Mouse (Mus musculus): ENCODE results near the gene Ncapg2. TPM values are rescaled to one million over a fixed set of nuclear protein-coding genes. Genes with fewer than 3 reads are reported as not detected.

Gene Ncapg2
- polyA plus RNA-seq, 1 experiment from 2014 or later = 12.7 TPM

GRCm38 (mm10) chr12:116425392-116425791 is 20.2 kb downstream of the Ncapg2 start:
- H3K9me3 ChIP-seq (ENCODE audit: control insufficient read depth, low read length) = no peaks in the 10 kb centered on the region
- no peak for ATAC-seq (ENCODE audit: low FRiP score, low TSS enrichment)
- 93% methylated on average over 2 of the region's 2 CpGs for WGBS
- DNase-seq = no peak
- H3K9ac ChIP-seq (replicated peaks; ENCODE audit: low read length) = no peak overlapping the region
- no peak overlapping the region for H3K4me2 ChIP-seq (ENCODE audit: low read length)
- no peaks in the 10 kb centered on the region for H3K4me1 ChIP-seq (ENCODE audit: control insufficient read depth, insufficient read depth, low read length)
- H3K36me3 ChIP-seq (ENCODE audit: control insufficient read depth, insufficient read depth, low read length) = peaks cover 17% of the 10 kb centered on the region; the same call in 1 of the 2 replicates
- H3K4me3 ChIP-seq (replicated peaks; ENCODE audit: low read depth, low read length) = no peak overlapping the region
- no peaks in the 10 kb centered on the region for H3K27me3 ChIP-seq (ENCODE audit: control insufficient read depth, insufficient read depth, low read length)
- H3K27ac ChIP-seq (replicated peaks; ENCODE audit: low read depth, low read length) = no peak overlapping the region

DNA sequence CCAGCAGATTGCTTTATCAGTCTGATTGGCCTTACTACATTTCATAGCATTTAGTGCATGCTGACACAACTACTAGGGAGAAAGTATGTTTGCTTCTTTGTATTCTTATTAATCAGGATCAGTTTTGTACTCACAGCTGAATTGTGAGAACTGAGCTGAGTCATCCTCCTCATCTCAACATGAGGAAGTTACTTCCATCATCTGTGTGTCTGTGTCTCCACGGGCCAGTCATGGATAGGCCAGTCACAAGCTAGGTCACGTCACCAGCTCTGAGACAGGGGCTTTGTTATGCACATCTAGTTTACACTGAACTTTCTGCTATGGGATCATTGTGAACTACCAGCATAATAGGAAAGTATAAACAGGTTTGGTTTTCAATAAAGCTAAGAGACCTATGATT is 28.5 kb downstream of the Ncapg2 start:
- H3K9ac ChIP-seq (replicated peaks; ENCODE audit: low read length) = no peak overlapping the region
- DNase-seq (no peak), ATAC-seq (ENCODE audit: low FRiP score, low TSS enrichment) (no peak)
- H3K4me2 ChIP-seq (ENCODE audit: low read length) = no peak overlapping the region
- 89% methylated on average over 2 of the region's 2 CpGs for WGBS
- no peaks in the 10 kb centered on the region for H3K9me3 ChIP-seq (ENCODE audit: control insufficient read depth, low read length)
- no peak overlapping the region for H3K27ac ChIP-seq (replicated peaks; ENCODE audit: low read depth, low read length)
- H3K36me3 ChIP-seq (ENCODE audit: control insufficient read depth, insufficient read depth, low read length) = peaks cover 19% of the 10 kb centered on the region
- no peaks in the 10 kb centered on the region for H3K4me1 ChIP-seq (ENCODE audit: control insufficient read depth, insufficient read depth, low read length)
- H3K27me3 ChIP-seq (ENCODE audit: control insufficient read depth, insufficient read depth, low read length) = no peaks in the 10 kb centered on the region
- H3K4me3 ChIP-seq (replicated peaks; ENCODE audit: low read depth, low read length) = no peak overlapping the region

GRCm38 (mm10) chr12:116435232-116435631 is 30.0 kb downstream of the Ncapg2 start:
- 96% methylated on average over 2 of the region's 2 CpGs for WGBS
- Histone ChIP-seq H3K36me3 (ENCODE audit: control insufficient read depth, insufficient read depth, low read length) (peaks cover 23% of the 10 kb centered on the region), H3K4me2 (ENCODE audit: low read length) (no peak overlapping the region), H3K27ac (replicated peaks; ENCODE audit: low read depth, low read length) (no peak overlapping the region), H3K9me3 (ENCODE audit: control insufficient read depth, low read length) (no peaks in the 10 kb centered on the region), H3K9ac (replicated peaks; ENCODE audit: low read length) (no peak overlapping the region), H3K4me3 (replicated peaks; ENCODE audit: low read depth, low read length) (no peak overlapping the region), H3K27me3 (ENCODE audit: control insufficient read depth, insufficient read depth, low read length) (no peaks in the 10 kb centered on the region), H3K4me1 (ENCODE audit: control insufficient read depth, insufficient read depth, low read length) (no peaks in the 10 kb centered on the region)
- DNase-seq = no peak
- no peak for ATAC-seq (ENCODE audit: low FRiP score, low TSS enrichment)

GRCm38 (mm10) chr12:116436125-116436524 is 30.9 kb downstream of the Ncapg2 start:
- no peak overlapping the region for H3K27ac ChIP-seq (replicated peaks; ENCODE audit: low read depth, low read length)
- H3K4me3 ChIP-seq (replicated peaks; ENCODE audit: low read depth, low read length) = no peak overlapping the region
- ATAC-seq (ENCODE audit: low FRiP score, low TSS enrichment) = no peak
- H3K9me3 ChIP-seq (ENCODE audit: control insufficient read depth, low read length) = no peaks in the 10 kb centered on the region
- no peaks in the 10 kb centered on the region for H3K27me3 ChIP-seq (ENCODE audit: control insufficient read depth, insufficient read depth, low read length)
- DNase-seq = no peak
- peaks cover 28% of the 10 kb centered on the region for H3K36me3 ChIP-seq (ENCODE audit: control insufficient read depth, insufficient read depth, low read length)
- H3K4me1 ChIP-seq (ENCODE audit: control insufficient read depth, insufficient read depth, low read length) = no peaks in the 10 kb centered on the region
- H3K9ac ChIP-seq (replicated peaks; ENCODE audit: low read length) = no peak overlapping the region
- WGBS = 97% methylated on average over 3 of the region's 3 CpGs
- H3K4me2 ChIP-seq (ENCODE audit: low read length) = no peak overlapping the region

GRCm38 (mm10) chr12:116438591-116438990 is 33.4 kb downstream of the Ncapg2 start:
- Histone ChIP-seq H3K4me1 (ENCODE audit: control insufficient read depth, insufficient read depth, low read length) (no peaks in the 10 kb centered on the region), H3K4me3 (replicated peaks; ENCODE audit: low read depth, low read length) (no peak overlapping the region), H3K27ac (replicated peaks; ENCODE audit: low read depth, low read length) (no peak overlapping the region), H3K27me3 (ENCODE audit: control insufficient read depth, insufficient read depth, low read length) (no peaks in the 10 kb centered on the region), H3K9me3 (ENCODE audit: control insufficient read depth, low read length) (no peaks in the 10 kb centered on the region), H3K4me2 (ENCODE audit: low read length) (no peak overlapping the region), H3K36me3 (ENCODE audit: control insufficient read depth, insufficient read depth, low read length) (peaks cover 28% of the 10 kb centered on the region), H3K9ac (replicated peaks; ENCODE audit: low read length) (no peak overlapping the region)
- WGBS = 94% methylated on average over 5 of the region's 5 CpGs
- DNase-seq (no peak), ATAC-seq (ENCODE audit: low FRiP score, low TSS enrichment) (no peak)

DNA sequence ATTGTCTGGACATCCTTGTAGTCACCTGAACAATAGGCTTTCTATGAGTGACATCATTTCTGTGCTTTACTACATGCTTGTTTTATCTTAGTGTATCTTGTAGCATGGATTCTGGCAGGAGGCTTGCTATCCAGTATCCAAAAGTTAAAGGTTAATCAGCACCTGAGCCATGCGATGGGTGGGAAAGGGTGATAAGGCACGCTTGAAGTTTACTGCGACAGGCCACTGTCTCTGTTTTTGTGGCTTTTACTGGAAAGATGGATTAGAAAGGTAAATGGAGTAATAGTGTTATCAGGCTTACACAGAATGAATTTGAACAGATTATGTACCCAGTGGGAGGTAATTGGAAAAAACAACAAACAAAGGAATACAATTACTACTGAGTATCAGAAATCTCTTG is 37.0 kb downstream of the Ncapg2 start:
- no peaks in the 10 kb centered on the region for H3K4me1 ChIP-seq (ENCODE audit: control insufficient read depth, insufficient read depth, low read length)
- no peak overlapping the region for H3K4me3 ChIP-seq (replicated peaks; ENCODE audit: low read depth, low read length)
- no peak overlapping the region for H3K4me2 ChIP-seq (ENCODE audit: low read length)
- H3K36me3 ChIP-seq (ENCODE audit: control insufficient read depth, insufficient read depth, low read length) = peaks cover 34% of the 10 kb centered on the region
- H3K9me3 ChIP-seq (ENCODE audit: control insufficient read depth, low read length) = no peaks in the 10 kb centered on the region
- H3K27me3 ChIP-seq (ENCODE audit: control insufficient read depth, insufficient read depth, low read length) = no peaks in the 10 kb centered on the region
- H3K9ac ChIP-seq (replicated peaks; ENCODE audit: low read length) = no peak overlapping the region
- DNase-seq (no peak), ATAC-seq (ENCODE audit: low FRiP score, low TSS enrichment) (no peak)
- WGBS = 87% methylated on average over 3 of the region's 3 CpGs
- no peak overlapping the region for H3K27ac ChIP-seq (replicated peaks; ENCODE audit: low read depth, low read length)

DNA sequence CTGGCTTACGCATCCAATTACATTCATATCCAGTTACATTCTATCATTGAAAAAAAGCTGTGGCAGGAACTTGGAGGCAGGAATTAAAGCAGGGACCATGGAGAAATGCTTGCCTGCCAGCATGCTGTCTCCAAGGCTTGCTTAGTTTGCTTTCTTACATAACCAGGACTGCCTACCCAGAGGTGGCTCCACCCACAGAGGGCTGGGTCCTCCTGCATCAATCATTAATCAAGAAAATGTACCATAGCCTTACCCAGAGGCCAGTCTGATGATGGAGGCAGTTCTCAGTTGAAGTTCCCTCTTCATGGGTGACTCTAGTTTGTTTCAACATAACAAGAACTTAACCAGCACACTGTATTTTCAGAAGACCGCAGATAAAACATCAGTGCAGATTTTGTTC is 44.3 kb downstream of the Ncapg2 start:
- WGBS = 97% methylated on average over 2 of the region's 2 CpGs
- DNase-seq (no peak), ATAC-seq (ENCODE audit: low FRiP score, low TSS enrichment) (no peak)
- H3K4me3 ChIP-seq (replicated peaks; ENCODE audit: low read depth, low read length) = no peak overlapping the region
- no peak overlapping the region for H3K9ac ChIP-seq (replicated peaks; ENCODE audit: low read length)
- H3K27ac ChIP-seq (replicated peaks; ENCODE audit: low read depth, low read length) = no peak overlapping the region
- H3K9me3 ChIP-seq (ENCODE audit: control insufficient read depth, low read length) = no peaks in the 10 kb centered on the region
- H3K4me1 ChIP-seq (ENCODE audit: control insufficient read depth, insufficient read depth, low read length) = no peaks in the 10 kb centered on the region
- H3K27me3 ChIP-seq (ENCODE audit: control insufficient read depth, insufficient read depth, low read length) = no peaks in the 10 kb centered on the region
- peaks cover 2% of the 10 kb centered on the region; the same call in 1 of the 2 replicates for H3K36me3 ChIP-seq (ENCODE audit: control insufficient read depth, insufficient read depth, low read length)
- H3K4me2 ChIP-seq (ENCODE audit: low read length) = no peak overlapping the region

DNA sequence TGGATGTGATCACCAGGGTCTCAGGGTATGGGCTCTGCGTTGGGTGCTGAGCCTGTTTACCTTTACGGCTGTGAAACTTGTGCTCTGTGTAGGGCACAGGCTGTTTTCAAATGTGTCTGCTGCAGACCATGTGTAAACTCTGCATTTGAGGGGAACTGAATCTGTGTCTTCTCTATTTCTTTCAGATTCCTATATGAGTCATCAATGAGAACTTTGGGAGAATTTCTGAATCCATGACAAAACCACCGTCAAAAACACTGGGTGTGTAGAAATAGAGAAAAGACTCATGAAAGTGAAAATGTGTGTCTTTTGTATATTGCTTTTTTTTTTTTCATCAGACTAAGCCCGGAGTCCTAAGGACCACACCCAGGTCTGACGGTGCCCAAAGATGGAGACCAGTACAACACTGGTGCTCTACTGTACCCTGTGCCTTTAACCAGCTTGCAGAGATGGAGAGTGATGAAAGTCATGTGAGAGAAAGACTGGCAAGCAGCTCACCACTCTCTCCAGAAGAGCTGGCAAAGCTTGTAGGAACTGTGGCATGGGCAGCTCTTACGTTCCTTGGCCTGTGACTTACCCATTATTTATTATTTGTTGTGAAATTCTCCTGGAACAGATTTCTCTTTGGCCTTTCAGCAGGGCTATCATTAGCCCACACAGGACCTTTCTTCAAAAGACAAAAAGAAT is 55.3 kb downstream of the Ncapg2 start:
- H3K9ac ChIP-seq (replicated peaks; ENCODE audit: low read length) = no peak overlapping the region
- H3K4me2 ChIP-seq (ENCODE audit: low read length) = no peak overlapping the region
- 95% methylated on average over 6 of the region's 6 CpGs for WGBS
- no peak overlapping the region for H3K27ac ChIP-seq (replicated peaks; ENCODE audit: low read depth, low read length)
- H3K9me3 ChIP-seq (ENCODE audit: control insufficient read depth, low read length) = no peaks in the 10 kb centered on the region
- H3K4me1 ChIP-seq (ENCODE audit: control insufficient read depth, insufficient read depth, low read length) = no peaks in the 10 kb centered on the region
- H3K27me3 ChIP-seq (ENCODE audit: control insufficient read depth, insufficient read depth, low read length) = no peaks in the 10 kb centered on the region
- ATAC-seq (ENCODE audit: low FRiP score, low TSS enrichment) (no peak), DNase-seq (no peak)
- H3K4me3 ChIP-seq (replicated peaks; ENCODE audit: low read depth, low read length) = no peak overlapping the region
- 0 out of 2 replicates have a peak, but pooled peaks cover 2% of the 10 kb centered on the region for H3K36me3 ChIP-seq (ENCODE audit: control insufficient read depth, insufficient read depth, low read length)

DNA sequence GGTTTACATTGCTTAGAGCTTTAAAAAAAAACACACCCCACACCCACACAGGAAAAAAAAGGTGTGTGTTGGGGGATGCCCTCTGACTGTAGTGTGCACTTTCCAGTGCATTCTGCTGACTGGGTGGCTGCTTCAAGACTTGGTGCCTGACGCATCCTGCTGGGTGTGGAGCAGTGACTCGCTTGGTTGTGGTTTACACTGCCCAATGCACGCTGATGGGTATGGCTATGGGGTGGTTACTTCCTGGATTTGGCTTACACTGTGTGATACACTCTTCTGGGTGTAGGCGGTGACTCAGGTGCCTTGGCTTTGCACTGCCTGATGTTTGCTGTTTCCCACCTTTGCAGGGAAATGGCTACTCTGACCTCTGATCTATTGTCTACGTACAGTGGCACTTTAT is 61.8 kb downstream of the Ncapg2 start:
- Histone ChIP-seq H3K9me3 (ENCODE audit: control insufficient read depth, low read length) (no peaks in the 10 kb centered on the region), H3K9ac (replicated peaks; ENCODE audit: low read length) (no peak overlapping the region), H3K36me3 (ENCODE audit: control insufficient read depth, insufficient read depth, low read length) (no peaks in the 10 kb centered on the region), H3K27ac (replicated peaks; ENCODE audit: low read depth, low read length) (no peak overlapping the region), H3K4me2 (ENCODE audit: low read length) (no peak overlapping the region), H3K27me3 (ENCODE audit: control insufficient read depth, insufficient read depth, low read length) (no peaks in the 10 kb centered on the region), H3K4me1 (ENCODE audit: control insufficient read depth, insufficient read depth, low read length) (no peaks in the 10 kb centered on the region), H3K4me3 (replicated peaks; ENCODE audit: low read depth, low read length) (no peak overlapping the region)
- WGBS = 92% methylated on average over 5 of the region's 5 CpGs
- DNase-seq = no peak
- no peak for ATAC-seq (ENCODE audit: low FRiP score, low TSS enrichment)

Measured in midbrain, embryonic 14.5 days (tissue).